Mouse (Mus musculus) testis, postnatal 14 days (tissue): ENCODE data around the gene Gm49380.

Experiments used
- DNase-seq: peaks from one replicate; pipeline ENCODE4 v3.0.0; 2021; ENCODE audit warnings: low spot score

Gene Gm49380

DNA sequence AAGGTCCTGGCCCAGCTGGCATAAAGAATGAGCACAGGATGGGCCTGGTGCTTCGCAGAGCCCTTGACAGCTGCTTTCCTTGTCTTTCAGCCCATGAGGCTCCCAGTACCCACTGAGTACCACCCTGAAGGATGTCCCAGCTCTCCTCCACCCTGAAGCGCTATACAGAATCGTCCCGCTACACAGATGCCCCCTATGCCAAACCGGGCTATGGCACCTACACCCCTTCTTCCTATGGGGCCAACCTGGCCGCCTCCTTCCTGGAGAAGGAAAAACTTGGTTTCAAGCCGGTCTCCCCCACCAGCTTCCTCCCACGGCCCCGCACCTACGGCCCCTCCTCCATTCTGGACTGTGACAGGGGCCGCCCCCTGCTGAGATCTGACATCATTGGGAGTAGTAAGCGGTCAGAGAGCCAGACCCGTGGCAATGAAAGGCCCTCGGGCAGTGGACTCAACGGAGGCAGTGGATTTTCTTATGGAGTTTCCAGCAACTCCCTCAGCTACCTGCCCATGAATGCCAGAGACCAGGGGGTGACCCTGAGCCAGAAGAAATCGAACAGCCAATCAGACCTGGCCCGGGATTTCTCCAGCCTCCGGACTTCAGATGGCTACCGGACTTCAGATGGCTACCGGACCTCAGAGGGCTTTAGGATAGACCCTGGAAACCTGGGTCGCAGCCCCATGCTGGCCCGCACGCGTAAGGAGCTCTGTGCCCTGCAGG is 37.9 kb downstream of the Gm49380 start:
- DNase-seq = no peak

DNA sequence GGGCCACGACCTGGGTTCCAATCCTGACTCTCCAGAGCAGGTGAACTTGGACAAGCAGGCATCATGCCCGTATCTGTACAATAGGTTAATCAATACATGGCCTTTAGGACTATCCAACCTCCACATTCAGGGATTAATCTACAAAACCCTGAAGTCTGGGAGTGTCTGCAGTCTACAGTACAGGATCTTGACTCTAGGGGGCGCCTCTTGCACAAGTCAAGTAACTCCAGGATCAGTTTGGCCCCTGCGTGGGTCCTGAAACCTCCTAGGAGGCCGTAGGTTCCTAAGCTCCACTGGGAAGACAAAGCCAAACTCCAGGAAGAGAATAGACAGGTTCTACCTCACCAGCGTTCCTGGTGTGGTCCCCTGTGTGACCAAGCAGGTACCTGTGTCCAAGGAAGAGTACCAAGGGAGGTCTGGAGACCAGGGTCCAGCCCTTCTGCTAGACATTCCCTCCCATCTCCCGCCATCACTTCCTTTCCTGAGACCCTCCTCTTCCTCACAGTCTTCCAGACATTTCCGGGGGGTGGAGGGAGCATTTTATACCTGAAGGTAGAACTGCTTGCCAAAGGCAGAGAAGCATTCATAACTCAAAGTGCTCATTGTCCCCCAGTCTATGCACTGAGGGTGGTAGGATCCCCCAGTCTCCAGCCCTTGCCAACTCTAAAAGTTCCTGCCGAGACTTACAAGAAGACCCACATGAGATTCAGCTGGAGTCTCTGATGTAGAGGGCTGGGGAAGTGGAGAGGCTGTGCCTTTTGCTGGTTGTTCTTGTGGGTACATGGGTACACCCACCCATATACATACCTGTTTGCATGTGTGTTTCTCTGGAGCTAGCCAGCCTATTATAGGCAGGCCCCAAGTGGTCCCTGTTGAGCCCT is 38.7 kb downstream of the Gm49380 start:
- DNase-seq = no peak

DNA sequence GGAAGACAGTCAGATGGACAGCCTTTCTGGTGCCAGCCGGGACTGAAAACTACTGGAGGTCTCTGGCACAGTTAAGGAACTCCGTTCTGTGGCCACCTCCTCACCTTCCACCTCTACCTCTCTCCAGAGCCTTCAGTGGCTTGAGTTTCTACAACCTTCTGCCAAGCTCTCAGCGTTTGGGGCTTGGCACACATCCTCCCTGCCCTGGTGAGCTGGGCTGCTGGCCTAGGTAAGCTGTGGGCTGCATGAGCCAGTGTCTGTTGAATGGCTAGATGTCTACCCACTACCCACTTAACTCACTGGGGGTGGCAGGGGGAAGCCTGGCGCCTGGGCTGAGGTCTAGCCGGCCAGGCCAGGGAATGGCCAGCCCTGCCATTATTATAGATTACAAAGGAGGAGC is 40.2 kb downstream of the Gm49380 start:
- no peak for DNase-seq

DNA sequence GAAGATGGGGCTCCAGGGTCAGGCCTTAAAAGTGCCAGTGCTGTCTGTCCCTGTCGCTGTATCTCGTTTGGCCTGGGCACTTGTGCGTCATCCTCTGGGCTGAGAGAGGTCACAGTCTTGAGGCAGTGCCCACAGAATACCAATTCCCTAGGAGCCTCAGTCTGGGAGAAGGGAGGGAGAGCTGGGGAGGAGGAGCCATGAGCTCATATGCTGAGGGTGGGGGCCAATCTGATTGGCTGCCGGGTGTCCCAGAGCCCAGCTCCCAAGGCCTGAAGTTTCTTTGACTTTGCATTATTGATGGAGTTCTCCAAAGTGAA is 40.7 kb downstream of the Gm49380 start:
- DNase-seq = no peak

DNA sequence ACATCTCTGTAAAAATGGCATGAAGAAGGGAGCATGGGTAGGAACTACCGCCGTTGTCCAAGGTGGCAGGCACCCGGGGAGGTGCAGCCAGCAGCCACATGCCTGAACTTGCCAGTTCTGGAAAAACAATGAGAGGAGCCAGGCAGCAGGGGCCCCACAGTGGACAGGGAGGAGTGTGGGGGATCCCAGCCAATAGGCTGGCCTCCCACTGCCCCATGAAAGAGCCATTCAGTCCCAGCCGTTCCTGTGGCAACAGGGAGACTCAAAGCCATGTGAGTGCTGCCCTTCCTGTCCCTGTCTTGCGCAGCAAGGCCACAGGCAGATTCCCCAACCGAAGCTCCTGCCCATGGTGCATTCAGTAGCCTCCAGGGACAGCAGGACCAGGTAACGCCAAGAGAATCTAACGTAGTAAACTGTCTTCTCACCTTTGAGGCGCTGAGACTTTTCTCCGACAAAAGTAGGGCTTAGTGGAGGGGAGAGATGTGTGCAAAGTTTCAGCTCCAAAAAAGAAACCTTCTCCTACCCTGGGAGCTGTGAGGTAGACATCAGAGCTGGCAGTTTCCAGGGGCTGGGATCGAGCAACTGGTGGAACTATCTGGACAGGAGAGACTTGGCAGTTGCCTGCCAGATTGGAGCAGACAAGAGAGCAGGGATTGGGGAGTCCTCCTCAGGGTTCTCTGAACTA is 41.2 kb downstream of the Gm49380 start:
- no peak for DNase-seq

DNA sequence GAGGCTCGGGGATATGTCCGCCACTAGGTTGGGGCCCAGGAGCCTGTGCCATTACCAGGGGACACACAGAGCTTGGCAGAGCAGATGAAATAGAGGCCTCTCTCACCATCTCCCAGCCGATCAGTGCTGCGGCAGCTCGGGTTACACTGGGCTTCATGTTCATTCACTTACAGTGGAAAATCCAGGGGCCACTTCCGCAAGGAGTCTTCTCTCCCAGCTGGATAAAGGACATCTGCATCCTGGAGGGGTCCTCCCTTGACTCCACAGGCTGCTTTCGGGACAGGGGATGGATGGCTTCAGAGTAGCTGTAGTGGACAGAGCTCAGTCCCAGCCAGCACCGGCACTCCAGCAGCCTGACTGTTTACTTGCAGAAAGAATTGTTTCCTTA is 42.5 kb downstream of the Gm49380 start:
- DNase-seq = no peak

DNA sequence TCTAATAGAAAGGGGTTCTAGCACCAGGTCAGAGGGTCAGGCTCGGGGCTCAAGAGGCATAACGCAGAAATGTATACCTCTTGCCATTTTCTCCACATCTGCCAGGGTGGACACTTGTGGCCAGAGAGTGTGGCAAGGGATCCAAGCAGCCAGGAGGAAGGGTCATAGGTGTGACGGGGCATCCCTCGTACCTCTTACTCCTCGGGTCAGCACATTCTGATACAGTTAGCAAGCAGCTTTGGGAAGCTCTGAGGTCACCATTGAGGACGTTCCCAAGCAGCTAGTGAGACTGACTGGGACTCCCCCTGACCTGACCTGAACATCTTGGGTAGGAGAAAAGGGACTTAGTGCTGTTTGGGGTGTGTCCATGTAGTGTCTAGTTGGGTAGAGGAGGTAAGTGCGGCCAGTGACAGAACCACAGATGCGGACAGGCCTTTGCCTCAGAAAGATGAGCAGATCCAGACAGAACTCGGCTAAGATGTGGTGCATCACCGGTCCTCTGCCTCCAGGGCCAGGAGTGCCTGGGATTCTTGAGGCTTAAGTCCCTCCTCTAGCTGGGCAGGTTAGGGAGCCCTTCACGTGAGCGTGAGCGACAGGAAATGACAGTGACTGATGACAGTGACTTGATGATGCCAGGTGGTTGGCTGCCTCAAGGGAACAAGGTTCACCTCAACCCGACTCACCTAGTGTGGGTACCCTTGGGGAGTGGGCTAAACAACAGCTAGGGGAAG is 43.0 kb downstream of the Gm49380 start:
- no peak for DNase-seq

DNA sequence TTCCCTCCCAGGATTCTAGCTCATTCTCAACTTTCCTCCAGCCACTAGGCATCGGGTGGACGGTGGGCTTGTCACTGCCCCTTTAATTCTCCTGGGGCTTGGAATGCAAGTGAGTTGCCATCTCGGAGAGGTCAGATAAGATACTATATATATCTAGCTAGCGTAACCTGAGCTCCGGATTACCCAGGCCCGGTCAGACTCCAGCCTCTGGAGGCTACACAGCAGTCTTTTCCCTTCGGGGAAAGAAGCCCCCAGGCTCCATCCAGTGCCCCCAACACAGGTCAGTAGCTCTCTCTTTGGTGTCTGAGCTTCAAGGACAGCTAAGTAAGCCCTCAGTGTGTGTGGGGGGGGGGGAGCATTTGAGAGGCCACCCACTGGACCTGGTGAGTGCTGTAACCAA is 44.0 kb downstream of the Gm49380 start:
- no peak for DNase-seq

DNA sequence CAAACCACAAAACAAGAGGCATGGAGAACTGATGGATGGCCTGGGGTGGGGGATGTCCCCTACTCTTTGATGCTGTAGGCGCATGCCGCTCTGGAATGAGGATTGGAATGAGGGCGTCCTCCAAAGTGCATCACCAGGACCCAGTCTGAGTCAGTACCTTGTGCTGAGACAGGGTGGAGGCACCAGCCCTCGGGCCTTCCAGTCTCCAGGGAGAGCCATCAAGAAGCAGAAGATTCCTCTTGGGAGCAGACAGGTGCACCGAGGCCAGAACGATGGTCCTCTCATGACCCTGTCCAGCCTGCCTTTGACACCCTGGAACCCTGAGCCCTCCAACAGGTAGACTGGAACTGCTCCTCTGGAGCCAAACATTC is 45.4 kb downstream of the Gm49380 start:
- DNase-seq = no peak

DNA sequence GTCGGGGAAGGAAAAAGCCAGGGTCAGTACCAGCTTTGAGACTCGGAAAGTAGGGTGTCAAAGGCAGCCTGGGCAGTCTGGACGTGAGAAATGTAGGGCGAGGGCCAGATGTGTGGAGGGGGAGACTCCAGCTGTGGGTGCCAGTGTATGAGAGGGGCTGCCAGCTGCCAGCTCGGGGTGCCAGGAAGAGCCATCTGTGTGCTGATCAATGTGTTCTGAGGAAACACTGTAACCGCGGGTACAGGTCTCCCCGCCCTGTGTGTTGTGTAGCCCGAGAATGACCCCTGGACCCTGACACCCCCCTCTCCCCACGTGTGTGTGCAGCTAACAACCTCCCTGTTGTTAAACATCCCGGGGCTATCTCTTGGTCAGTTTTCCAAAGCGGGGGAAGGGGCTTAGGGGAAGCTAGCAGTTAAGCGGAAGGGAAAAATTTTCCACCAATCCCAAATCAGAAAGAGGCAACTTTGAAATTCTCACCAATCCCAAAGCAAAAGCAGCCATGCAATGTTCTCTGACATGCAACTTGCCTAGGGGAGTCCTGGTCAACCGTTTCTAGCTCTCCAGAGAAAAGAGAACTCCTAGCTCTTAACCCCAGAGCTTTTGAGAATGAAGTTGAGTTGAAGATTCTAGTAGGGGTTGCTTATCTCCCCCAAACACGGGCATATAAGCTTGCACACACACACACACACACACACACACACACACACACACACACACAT is 45.9 kb downstream of the Gm49380 start:
- DNase-seq = no peak

DNA sequence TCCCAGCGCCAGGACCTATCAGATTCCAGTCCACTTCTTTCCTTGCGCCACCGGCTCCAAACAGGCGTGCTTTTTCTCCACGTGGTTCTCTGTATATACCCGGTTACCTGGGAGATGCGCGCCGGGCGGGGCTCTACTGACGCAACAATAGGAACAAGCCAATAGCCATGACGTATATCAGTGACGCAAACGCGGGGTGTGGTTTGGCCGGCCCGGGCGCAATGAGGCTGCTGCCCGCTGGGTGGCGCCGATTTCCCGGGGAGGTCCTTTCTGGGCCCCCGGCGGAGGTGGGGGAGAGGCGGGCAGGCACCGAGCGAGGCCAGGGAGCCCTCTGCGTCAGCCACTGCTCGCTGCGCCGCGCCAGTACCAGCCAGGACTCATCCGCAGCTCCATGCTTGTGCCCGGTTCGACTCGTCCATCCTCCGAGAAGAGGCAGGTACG is 46.5 kb downstream of the Gm49380 start, which contains the start of gene Usp2:
Gene Usp2, plus strand, starts transcription at position 237 of the 441 bp plus-strand sequence.
- DNase-seq = peak; percentile 97

DNA sequence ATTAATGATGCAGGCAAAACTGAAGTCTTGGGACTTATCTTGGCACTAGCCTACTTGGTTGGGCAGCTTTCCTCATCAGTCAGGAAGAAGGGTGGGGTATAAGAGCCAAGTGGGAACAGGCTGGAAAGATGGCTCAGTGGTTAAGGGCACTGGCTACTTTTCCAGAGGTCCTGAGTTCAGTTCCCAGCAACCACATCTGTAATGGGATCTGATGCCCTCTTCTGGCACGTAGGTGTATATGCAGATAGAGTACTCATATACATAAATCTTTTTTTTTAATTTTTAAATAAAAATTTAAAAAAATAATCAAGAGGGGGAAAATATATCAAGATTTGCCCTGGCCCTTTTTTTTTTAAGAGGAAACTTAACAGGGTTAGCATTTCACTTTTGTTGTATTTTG is 48.1 kb downstream of the Gm49380 start:
- no peak for DNase-seq

DNA sequence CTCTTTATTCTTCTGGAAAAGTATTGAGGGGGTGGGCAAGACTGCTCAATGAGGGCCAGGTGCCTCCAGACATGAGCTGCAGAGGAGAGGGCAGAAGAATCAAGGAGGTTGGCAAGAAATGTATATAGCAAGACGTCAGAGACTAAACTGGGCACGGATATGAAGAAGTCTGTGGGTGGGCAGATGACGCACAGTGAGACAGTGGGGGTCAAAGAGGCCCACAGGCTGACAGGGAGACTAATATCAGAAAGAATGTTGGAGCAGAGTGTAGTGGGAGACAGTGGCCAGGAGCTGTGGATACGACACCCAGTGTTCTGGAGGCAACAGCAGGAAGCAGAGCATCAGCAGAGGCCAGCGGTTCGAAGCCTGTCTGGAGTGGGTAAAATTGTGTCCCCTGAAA is 54.7 kb downstream of the Gm49380 start:
- no peak for DNase-seq

DNA sequence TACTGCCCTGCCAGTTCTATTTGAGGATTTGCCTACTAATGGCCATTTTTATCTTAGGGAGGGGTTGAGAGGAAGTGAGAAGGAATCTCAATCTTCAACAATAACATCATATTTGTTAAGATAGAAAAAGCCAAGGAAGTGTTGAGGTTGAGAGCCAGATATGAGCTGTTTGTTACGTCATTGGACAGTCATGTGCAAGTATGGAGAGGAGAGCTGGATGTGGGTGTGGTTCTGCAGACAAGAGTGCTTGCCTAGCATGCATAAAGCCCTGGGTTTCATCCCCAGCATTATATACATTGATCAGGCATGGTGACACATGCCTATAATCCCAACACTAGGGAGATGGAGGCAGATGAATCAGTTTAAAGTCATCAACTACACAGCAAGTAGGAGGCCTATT is 59.4 kb downstream of the Gm49380 start:
- no peak for DNase-seq

DNA sequence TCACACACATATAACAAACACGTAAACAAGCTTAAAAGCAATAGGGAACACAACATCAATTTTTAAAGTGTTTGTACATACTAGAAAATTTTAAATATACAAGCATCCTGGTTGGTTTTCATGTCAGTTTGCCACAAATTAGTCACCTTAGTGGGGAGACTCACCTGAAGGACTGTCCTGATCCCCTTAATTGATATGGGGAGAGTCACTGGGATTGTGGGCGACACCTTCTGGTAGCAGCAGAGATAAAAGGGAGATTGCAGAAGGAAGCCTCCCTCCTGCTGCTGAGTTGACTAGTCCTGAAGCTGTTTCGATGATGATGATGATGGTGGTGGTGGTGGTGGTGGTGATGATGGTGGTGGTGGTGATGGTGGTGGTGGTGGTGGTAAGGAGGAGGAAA is 60.4 kb downstream of the Gm49380 start:
- DNase-seq = no peak

DNA sequence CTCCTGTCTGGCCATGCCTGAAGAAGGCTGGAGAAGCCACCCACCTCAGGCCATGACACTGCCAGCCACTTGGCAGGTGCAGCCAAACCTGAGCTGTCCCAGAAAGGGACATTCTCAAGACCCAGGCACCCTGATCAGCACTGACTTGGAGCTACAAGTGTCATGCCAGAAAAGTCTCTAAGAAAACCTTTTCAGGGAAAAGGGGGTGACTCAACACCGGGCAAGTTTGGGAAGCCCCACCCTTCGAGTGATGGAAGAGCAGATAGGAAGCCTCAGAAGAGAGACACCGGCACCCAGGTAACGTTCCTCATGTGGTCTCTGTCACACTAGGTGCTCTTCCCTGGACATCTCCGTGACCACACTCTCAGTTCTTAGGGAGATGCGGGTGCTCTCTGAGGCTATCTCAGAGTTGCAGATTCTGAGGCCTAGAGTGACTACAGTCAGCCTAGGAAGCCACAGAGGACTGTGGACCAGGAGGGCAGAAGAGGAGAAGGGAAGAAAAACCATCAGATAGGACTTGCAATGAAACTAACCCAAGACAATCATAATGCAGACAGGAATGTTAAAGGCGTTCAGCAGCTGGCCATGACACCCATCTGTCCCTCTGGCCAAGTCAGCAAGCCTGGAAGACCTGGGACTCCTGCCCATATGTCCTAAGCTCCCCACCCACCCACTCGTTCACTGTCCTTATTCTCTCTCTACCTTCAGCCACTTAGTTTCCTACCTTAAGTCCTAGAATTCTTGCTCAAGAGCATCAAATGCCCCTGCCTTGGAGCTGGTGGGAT is 63.7 kb downstream of the Gm49380 start:
- DNase-seq = no peak

DNA sequence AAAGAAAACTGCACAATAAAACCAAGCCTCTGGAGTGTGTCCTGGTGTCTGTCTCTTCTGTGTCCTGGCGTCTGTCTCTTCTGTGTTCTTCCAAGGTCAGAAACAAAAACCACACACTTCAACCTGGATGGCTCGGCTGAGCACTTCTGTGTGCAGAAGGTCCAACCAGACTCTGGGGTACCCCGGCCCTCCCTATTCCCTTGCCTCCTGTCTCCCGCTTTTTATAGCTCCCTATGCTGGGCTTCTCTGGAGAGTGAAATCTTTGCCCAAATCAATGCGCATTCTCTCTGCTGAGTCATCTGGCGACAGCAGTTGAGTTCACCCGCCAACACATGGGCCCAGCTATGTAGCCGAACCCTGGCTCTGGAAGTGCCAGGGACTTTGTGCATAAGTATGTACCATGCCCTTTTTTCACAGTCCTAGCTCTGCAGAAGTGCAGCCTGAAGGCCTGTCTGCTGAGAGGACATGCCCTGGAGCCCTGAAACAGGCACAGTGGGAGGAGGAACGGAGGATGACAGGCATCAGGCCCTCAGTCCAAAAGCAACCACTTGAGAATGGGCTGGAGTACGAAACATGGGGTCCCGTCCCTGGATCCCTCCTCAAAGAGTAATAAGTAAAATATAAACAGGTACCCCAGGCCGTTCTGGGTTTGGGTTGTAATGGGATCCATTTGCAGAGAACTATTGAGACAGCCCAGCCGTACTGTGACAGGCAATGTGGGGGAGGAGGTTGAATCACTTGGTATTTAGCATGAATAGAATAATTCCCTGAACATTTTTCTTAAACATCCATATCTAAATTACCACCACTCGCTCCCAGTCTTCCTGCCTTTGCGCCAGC is 64.5 kb downstream of the Gm49380 start:
- no peak for DNase-seq

DNA sequence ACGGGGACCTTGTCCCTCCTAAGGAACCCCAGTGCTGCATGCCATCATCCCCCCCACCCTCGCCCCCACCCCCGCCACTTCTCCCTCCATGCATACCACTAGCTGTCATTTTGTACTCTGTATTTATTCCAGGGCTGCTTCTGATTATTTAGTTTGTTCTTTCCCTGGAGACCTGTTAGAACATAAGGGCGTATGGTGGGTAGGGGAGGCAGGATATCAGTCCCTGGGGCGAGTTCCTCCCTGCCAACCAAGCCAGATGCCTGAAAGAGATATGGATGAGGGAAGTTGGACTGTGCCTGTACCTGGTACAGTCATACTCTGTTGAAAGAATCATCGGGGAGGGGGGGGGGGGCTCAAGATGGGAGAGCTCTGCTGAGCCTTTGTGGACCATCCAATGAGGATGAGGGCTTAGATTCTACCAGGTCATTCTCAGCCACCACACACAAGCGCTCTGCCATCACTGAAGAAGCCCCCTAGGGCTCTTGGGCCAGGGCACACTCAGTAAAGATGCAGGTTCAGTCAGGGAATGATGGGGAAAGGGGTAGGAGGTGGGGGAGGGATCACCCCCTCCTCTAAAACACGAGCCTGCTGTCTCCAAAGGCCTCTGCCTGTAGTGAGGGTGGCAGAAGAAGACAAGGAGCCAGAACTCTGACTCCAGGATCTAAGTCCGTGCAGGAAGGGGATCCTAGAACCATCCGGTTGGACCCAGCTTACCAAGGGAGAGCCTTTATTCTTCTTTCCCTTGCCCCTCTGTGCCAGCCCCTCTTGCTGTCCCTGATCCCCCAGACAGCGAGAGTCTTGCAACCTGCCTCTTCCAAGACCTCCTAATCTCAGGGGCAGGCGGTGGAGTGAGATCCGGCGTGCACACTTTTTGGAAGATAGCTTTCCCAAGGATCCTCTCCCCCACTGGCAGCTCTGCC is 65.5 kb downstream of the Gm49380 start:
- no peak for DNase-seq

DNA sequence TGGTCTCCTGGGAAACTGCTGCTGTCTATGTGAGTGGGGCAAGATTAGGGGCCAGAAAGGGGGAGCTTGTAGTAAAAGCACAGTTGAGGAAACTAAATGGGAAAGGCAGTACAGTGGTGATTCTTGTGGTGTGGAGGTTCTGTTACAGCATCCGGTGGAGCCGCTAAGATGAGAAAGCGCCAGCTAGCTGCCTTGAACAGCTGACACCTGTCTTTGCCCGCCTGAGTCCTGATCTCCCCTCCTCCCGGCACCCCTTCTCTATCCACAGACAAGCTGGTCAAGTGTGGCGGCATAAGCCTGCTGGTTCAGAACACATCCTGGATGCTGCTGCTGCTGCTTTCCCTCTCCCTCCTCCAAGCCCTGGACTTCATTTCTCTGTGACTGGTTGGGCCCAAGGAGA is 66.2 kb downstream of the Gm49380 start:
- DNase-seq = no peak
